Mouse (Mus musculus): ENCODE measurements around the gene Bbs9. TPM values are rescaled to one million over a fixed set of nuclear protein-coding genes. Genes with fewer than 3 reads are reported as not detected.

Bbs9 gene
- polyA plus RNA-seq, 1 experiment, result 3.3 TPM

- Histone ChIP-seq H3K27me3 (ENCODE audit: control insufficient read depth, insufficient read depth, insufficient read length) (no peaks in the 10 kb centered on the region), H3K79me2 (ENCODE audit: control insufficient read depth, insufficient read depth) (no peaks in the 10 kb centered on the region), H3ac (ENCODE audit: control insufficient read depth, insufficient read length, low read depth) (no peak overlapping the region), H3K4me3 (ENCODE audit: insufficient read depth, poor library complexity, severe bottlenecking) (no peak overlapping the region), H3K79me3 (ENCODE audit: low read depth) (no peaks in the 10 kb centered on the region), H3K36me3 (ENCODE audit: control insufficient read depth, insufficient read depth) (no peaks in the 10 kb centered on the region)
- TF ChIP-seq FOSL1 (IDR thresholded peaks at IDR 0.05; ENCODE audit: insufficient read depth, low read length, poor library complexity, severe bottlenecking) (no peak), MYOG (IDR thresholded peaks at IDR 0.05; ENCODE audit: control insufficient read depth, extremely low read depth, insufficient read length) (no peak), MAX (IDR thresholded peaks at IDR 0.05) (no peak), MYOD1 (IDR thresholded peaks at IDR 0.05; ENCODE audit: control insufficient read depth, insufficient read length, low read depth) (no peak), CEBPB (IDR thresholded peaks at IDR 0.05; ENCODE audit: low read depth) (no peak), CTCF (IDR thresholded peaks at IDR 0.05; ENCODE audit: control insufficient read depth, insufficient read depth, insufficient read length) (no peak), USF1 (IDR thresholded peaks at IDR 0.05; ENCODE audit: low read depth) (no peak)
Observed at GRCm38 (mm10) chr9:22786006-22786405, 310.5 kb downstream of the Bbs9 start.

DNA sequence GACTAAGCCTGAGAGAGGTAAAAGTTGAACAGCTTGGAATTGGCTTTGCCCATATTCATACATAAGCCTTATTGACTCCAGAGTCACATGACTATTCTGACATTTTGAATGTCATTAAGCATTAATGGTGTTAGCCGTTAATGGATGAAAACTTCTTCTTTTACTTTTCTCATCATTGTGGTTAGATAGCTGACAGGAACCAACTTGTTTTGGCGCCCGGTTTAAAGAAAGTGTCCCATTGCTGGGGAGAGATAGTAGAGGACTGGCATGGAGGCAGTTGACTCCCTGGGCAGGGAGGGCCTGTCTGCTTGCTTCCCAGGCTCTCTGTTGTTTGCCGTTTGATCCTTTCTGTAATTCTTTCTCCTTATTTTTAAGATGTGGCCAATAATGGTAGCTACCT lies 312.9 kb downstream of the Bbs9 start:
- Histone ChIP-seq H3K27me3 (ENCODE audit: control insufficient read depth, insufficient read depth, insufficient read length) (no peaks in the 10 kb centered on the region), H3K4me3 (ENCODE audit: insufficient read depth, poor library complexity, severe bottlenecking) (no peak overlapping the region), H3K36me3 (ENCODE audit: control insufficient read depth, insufficient read depth) (no peaks in the 10 kb centered on the region), H3K79me2 (ENCODE audit: control insufficient read depth, insufficient read depth) (no peaks in the 10 kb centered on the region), H3ac (ENCODE audit: control insufficient read depth, insufficient read length, low read depth) (no peak overlapping the region), H3K79me3 (ENCODE audit: low read depth) (no peaks in the 10 kb centered on the region)
- no peak for TF ChIP-seq MYOG (IDR thresholded peaks at IDR 0.05; ENCODE audit: control insufficient read depth, extremely low read depth, insufficient read length)
- TF ChIP-seq MAX (IDR thresholded peaks at IDR 0.05), result no peak
- no peak for TF ChIP-seq USF1 (IDR thresholded peaks at IDR 0.05; ENCODE audit: low read depth)
- TF ChIP-seq CEBPB (IDR thresholded peaks at IDR 0.05; ENCODE audit: low read depth), result no peak
- no peak for TF ChIP-seq FOSL1 (IDR thresholded peaks at IDR 0.05; ENCODE audit: insufficient read depth, low read length, poor library complexity, severe bottlenecking)
- no peak for TF ChIP-seq MYOD1 (IDR thresholded peaks at IDR 0.05; ENCODE audit: control insufficient read depth, insufficient read length, low read depth)
- no peak for TF ChIP-seq CTCF (IDR thresholded peaks at IDR 0.05; ENCODE audit: control insufficient read depth, insufficient read depth, insufficient read length)

DNA sequence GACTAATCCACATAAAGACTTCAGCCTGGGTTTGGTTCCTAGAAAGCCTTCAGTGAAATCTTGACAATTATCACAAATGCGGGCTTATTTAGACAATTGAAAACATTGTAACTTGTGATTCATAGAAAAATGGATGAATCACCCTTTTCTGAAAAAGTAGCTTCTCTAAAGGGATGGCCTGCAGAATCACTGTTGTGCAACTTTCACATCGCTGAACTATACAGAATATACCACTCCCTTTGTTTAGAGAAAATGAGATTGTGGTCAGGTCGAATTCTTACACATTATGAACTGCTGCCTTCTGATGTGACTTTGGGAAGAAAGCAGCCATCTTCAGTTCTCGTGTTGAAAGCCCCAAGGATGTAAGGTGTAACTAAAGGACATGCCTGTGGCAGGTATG lies 313.3 kb downstream of the Bbs9 start:
- TF ChIP-seq CEBPB (IDR thresholded peaks at IDR 0.05; ENCODE audit: low read depth) (peak; percentile 88), MYOD1 (IDR thresholded peaks at IDR 0.05; ENCODE audit: control insufficient read depth, insufficient read length, low read depth) (no peak), FOSL1 (IDR thresholded peaks at IDR 0.05; ENCODE audit: insufficient read depth, low read length, poor library complexity, severe bottlenecking) (no peak)
- no peaks in the 10 kb centered on the region for H3K36me3 ChIP-seq (ENCODE audit: control insufficient read depth, insufficient read depth)
- H3K4me3 ChIP-seq (ENCODE audit: insufficient read depth, poor library complexity, severe bottlenecking), result no peak overlapping the region
- H3K27me3 ChIP-seq (ENCODE audit: control insufficient read depth, insufficient read depth, insufficient read length), result no peaks in the 10 kb centered on the region
- H3ac ChIP-seq (ENCODE audit: control insufficient read depth, insufficient read length, low read depth), result no peak overlapping the region
- H3K79me3 ChIP-seq (ENCODE audit: low read depth), result no peaks in the 10 kb centered on the region
- H3K79me2 ChIP-seq (ENCODE audit: control insufficient read depth, insufficient read depth), result no peaks in the 10 kb centered on the region

DNA sequence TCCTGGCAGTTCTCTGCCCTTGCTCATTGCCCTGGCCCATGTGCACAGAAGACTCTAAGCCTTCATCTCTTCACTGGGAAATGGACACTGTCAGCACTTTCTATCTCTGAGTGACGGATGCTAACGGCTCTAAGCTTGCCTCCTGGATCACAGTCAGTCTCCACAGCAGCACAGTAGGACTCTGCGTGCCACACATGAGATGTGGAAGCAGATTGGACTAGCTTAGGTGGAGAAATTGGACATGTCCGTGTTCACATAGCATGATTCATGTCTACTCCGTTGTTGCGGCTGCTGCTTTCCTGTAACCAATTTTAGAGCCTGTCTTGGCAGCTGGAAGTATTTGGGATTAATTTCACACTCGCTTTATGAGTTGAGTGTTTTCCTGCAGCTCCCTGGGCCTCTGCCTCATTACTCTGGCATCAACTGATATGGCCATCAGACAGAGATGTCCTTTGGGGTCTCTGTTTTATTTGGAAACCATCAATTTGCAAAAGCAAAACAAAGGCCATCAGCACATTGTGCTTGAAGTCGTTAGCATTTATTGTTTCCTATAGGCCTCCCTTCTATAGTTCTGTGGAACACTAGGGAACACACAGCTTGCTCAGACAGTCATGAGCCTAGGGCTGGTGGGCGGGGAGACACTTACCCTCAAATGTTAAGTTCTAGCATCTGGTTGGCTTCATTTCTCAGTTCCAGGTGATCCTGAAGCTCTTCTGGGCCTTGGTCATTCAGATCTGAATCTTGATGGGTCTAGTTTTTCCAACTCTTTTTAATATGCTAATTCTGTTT lies 314.1 kb downstream of the Bbs9 start:
- H3ac ChIP-seq (ENCODE audit: control insufficient read depth, insufficient read length, low read depth), result no peak overlapping the region
- TF ChIP-seq CTCF (IDR thresholded peaks at IDR 0.05; ENCODE audit: control insufficient read depth, insufficient read depth, insufficient read length) (no peak), MAX (IDR thresholded peaks at IDR 0.05) (no peak), CEBPB (IDR thresholded peaks at IDR 0.05; ENCODE audit: low read depth) (no peak), MYOD1 (IDR thresholded peaks at IDR 0.05; ENCODE audit: control insufficient read depth, insufficient read length, low read depth) (no peak), MYOG (IDR thresholded peaks at IDR 0.05; ENCODE audit: control insufficient read depth, extremely low read depth, insufficient read length) (no peak), FOSL1 (IDR thresholded peaks at IDR 0.05; ENCODE audit: insufficient read depth, low read length, poor library complexity, severe bottlenecking) (no peak), USF1 (IDR thresholded peaks at IDR 0.05; ENCODE audit: low read depth) (no peak)

DNA sequence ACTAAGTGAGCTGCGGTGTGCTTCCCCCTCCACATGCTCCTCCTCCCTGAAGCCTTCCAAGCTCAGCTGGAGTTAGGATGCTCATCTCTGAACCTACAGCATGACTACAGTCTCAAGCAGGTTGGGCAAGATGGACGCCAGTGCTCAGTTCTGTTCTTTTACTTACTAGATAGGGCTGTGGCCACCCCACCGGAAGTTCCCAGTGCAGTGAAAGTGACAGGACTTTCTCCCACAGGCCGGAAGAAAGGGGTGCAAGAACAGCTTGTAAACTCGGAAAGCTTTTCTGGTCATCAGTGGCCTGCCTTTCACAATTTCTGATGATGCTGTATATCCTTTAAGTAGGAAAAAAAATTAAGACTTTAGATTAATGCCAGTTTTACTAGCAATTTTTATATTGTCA lies 315.7 kb downstream of the Bbs9 start:
- no peaks in the 10 kb centered on the region for H3K27me3 ChIP-seq (ENCODE audit: control insufficient read depth, insufficient read depth, insufficient read length)
- H3K79me2 ChIP-seq (ENCODE audit: control insufficient read depth, insufficient read depth), result no peaks in the 10 kb centered on the region
- no peak overlapping the region for H3K4me3 ChIP-seq (ENCODE audit: insufficient read depth, poor library complexity, severe bottlenecking)
- no peak overlapping the region for H3ac ChIP-seq (ENCODE audit: control insufficient read depth, insufficient read length, low read depth)
- no peaks in the 10 kb centered on the region for H3K36me3 ChIP-seq (ENCODE audit: control insufficient read depth, insufficient read depth)
- no peaks in the 10 kb centered on the region for H3K79me3 ChIP-seq (ENCODE audit: low read depth)
- TF ChIP-seq MYOG (IDR thresholded peaks at IDR 0.05; ENCODE audit: control insufficient read depth, extremely low read depth, insufficient read length) (no peak), USF1 (IDR thresholded peaks at IDR 0.05; ENCODE audit: low read depth) (no peak), CTCF (IDR thresholded peaks at IDR 0.05; ENCODE audit: control insufficient read depth, insufficient read depth, insufficient read length) (no peak)

More for the DNA sequence above, 314.1 kb downstream of the Bbs9 start:
- Histone ChIP-seq H3K79me3 (ENCODE audit: low read depth) (no peaks in the 10 kb centered on the region), H3K27me3 (ENCODE audit: control insufficient read depth, insufficient read depth, insufficient read length) (no peaks in the 10 kb centered on the region), H3K4me3 (ENCODE audit: insufficient read depth, poor library complexity, severe bottlenecking) (no peak overlapping the region), H3K79me2 (ENCODE audit: control insufficient read depth, insufficient read depth) (no peaks in the 10 kb centered on the region), H3K36me3 (ENCODE audit: control insufficient read depth, insufficient read depth) (no peaks in the 10 kb centered on the region)

GRCm38 (mm10) chr9:22791750-22792149 lies 316.2 kb downstream of the Bbs9 start:
- no peak overlapping the region for H3ac ChIP-seq (ENCODE audit: control insufficient read depth, insufficient read length, low read depth)
- no peaks in the 10 kb centered on the region for H3K36me3 ChIP-seq (ENCODE audit: control insufficient read depth, insufficient read depth)
- H3K27me3 ChIP-seq (ENCODE audit: control insufficient read depth, insufficient read depth, insufficient read length), result no peaks in the 10 kb centered on the region
- no peak for TF ChIP-seq USF1 (IDR thresholded peaks at IDR 0.05; ENCODE audit: low read depth)
- no peak for TF ChIP-seq MYOG (IDR thresholded peaks at IDR 0.05; ENCODE audit: control insufficient read depth, extremely low read depth, insufficient read length)
- TF ChIP-seq CEBPB (IDR thresholded peaks at IDR 0.05; ENCODE audit: low read depth), result no peak
- no peak for TF ChIP-seq MAX (IDR thresholded peaks at IDR 0.05)
- TF ChIP-seq FOSL1 (IDR thresholded peaks at IDR 0.05; ENCODE audit: insufficient read depth, low read length, poor library complexity, severe bottlenecking), result no peak
- TF ChIP-seq CTCF (IDR thresholded peaks at IDR 0.05; ENCODE audit: control insufficient read depth, insufficient read depth, insufficient read length), result no peak
- no peak for TF ChIP-seq MYOD1 (IDR thresholded peaks at IDR 0.05; ENCODE audit: control insufficient read depth, insufficient read length, low read depth)
- H3K79me2 ChIP-seq (ENCODE audit: control insufficient read depth, insufficient read depth), result no peaks in the 10 kb centered on the region
- H3K79me3 ChIP-seq (ENCODE audit: low read depth), result no peaks in the 10 kb centered on the region
- H3K4me3 ChIP-seq (ENCODE audit: insufficient read depth, poor library complexity, severe bottlenecking), result no peak overlapping the region
